Mouse (Mus musculus) Muller cell, postnatal 12 days (primary cell): Measurements from ENCODE around the gene Vps13d.

Source experiments
- DNase-seq: peaks from one replicate; pipeline ENCODE4 v3.0.0-alpha.2; 2015; ENCODE audit errors: inconsistent ontology term

The Vps13d gene

GRCm38 (mm10) chr4:145005943-145006545 is 188.8 kb downstream of the Vps13d start:
- no peak for DNase-seq

GRCm38 (mm10) chr4:145004176-145004575 is 190.6 kb downstream of the Vps13d start:
- DNase-seq: peak; percentile 78

GRCm38 (mm10) chr4:145002733-145003132 is 192.1 kb downstream of the Vps13d start:
- peak; percentile 54 for DNase-seq

GRCm38 (mm10) chr4:144999903-145000382 is 194.9 kb downstream of the Vps13d start:
- peak; percentile 98 for DNase-seq

DNA sequence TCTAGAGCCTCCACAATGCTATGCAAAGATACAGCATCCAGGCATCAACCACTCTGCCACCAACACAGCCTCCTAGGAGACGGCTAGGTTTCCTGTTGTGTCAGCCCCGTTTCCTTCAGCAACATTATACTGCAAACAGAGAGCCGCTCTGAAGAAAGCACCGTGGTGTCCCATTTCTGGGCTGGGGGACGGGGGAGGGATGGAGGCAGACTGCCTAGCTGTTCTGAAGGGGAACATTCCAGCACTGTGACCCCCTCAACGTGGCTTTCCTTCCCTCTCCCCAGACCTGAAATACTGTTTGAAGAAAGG is 195.3 kb downstream of the Vps13d start:
- DNase-seq: no peak

DNA sequence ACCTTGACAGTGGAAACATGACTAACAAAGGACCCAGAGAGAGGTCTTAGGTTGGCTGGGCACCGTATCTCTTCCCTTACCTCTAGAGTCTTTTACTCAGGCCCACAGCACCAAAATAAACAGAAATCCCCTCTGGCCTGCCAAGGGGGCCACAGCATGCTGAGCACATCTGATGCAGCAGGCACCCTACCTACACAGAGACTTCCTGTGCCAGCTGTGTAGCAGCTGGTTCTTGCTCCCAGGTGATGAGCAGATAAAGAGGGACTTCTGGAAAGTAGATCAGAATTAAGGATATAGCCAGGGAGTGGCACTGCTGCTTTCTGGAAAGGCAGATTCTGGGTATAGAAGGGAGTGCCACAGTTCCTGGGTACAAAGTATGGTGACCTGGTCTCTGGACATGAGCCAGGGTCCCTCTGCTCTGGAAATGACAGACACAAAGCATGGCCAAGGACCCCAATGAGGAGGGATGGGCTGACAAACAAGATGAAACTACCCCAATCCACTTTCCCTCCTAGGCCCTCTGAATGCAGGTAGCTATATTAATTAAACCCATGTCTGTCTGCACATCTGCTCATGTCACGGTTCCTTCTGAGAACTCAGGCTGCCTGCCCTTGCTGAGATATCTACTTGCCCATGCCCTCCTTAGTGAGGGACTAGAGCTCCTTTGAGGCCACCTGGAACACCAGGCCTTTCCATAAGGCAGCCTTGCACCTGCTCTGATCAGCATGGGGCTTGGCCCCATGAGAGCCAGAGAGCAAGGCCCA is 195.8 kb downstream of the Vps13d start:
- no peak for DNase-seq

DNA sequence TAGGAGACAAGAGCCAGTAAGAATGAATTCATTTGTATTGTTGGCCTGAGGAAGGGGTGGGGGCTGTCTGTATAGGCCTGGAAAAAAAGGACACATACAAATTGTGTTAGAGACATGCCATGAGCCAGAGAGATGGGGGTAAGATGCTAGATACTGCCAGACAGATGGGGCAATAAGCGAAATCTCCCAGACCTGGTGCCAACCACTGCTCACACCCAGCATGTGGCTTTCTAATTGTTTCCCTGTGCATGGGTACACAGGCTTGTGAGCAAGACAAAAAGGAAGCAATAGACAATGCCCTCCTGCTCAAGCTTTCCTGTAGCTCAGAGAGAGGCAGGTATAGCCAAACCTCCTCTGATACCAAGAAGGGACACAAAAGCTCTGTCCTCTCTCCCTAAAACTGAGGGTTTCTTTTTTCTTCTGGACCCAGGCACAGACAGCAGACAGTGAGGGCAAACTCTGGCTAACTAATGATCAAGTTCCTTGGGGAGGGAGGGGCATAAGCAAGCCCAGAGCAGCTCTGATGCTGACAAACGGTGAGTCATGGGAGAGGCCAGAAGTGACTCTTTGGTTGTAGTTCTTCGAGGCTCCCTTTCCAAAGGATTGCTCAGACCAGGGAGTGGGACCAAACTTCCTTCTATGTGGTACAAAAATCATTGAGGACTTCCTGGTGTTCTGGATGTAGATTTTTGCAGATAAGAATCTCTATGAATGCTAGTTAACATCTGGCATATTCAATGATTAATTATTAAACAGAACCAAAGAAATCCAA is 196.7 kb downstream of the Vps13d start:
- peak; percentile 82 for DNase-seq

DNA sequence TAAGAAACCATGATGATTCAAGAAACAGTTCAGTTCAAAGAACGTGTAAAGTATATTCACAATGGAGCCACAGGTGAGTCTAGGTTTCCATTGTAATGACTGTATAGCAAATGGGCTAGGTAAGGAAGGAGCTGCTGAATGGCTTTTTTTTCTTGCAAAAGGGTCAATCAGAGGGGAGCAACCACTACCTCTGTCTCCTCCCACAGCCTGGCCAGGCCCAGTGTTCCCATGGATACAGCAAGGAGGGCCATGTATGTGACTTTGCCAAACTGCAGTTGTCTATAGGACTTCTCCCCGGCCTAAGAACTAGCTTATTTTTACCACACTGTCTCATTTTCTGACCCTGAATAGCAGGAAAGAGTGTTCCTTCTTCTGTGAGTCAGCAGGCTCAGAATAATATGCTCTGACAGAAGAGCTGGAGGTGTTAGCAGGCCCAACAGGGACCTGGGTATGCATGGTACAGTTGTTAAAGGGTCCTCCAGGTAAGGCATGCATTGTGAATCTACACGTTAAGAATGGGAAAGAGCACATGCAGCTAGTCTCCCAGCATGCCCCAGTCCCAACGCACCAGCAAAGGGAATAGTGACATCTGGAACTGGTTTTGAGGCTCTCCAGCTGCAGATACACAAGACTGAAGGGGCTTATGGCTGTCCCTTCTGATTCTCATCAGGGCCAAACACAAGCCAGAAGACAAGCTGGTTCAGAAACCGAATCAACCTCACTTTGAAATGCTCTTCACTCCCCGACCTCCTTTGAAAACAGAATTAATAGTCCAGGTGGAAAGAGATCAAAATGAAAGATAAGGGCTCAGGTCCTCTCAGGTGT is 197.6 kb downstream of the Vps13d start:
- DNase-seq: no peak

- DNase-seq: no peak
Observed at GRCm38 (mm10) chr4:144995826-144996225, 199.0 kb downstream of the Vps13d start.

GRCm38 (mm10) chr4:144993047-144993917 is 201.5 kb downstream of the Vps13d start:
- peak; percentile 57 for DNase-seq

DNA sequence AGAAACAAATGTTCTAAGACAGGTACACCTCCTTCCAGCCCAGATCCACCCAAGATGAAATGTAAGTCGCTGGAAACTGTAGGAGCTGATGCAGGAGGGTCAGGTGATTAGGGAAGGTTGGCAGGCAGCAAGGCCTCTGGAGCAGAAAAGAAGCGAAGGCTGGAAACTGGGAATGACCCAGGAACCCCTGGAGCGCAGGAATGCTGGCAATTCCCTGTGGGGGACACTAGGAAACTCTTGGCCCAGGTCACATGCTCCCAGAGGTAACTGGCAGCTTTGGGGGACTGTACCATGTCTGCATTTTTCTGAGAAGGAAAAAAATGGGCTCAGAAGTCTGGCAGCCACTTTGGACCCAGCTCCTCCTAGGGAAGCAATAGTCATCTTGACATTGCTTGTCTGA is 202.4 kb downstream of the Vps13d start:
- DNase-seq: peak; percentile 77

- DNase-seq: peak; percentile 40
Observed at GRCm38 (mm10) chr4:144988443-144989206, 206.2 kb downstream of the Vps13d start.

DNA sequence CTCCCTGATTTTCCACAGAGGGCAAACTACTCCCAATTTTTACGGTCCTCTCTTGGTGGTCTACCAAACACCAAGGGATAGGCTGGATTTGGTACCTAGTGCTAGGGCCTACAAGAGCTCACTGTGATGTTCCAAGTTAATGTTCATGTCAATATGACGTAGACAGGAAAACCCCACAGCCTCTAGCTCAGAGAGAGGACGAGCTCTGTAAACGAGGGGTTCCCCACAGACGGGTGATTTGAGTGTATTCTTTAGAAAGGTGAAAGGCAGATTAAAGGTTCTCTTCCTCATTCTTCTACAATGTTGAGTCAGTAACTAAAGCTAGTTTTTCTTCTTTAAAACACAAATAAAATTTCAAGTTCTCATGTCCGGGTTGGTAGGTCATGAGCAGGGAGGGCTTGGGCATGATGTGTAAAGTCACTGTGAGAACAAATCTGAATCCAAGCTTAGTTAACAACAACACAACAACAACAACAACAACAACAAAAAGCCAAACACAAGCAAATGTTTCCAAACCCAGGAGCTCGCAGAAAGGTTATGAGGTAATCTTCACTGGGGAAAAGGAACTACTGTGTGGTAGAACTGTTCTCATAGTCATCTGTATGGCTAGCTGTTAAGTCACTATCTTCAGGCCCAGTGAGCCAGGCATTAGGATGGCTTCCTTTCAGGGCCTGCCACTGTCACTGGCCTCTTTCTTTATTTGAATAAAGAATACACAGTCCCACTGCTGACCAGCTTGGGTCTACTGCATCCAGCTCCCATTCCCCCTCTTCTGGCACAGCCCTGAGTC is 208.6 kb downstream of the Vps13d start:
- DNase-seq: no peak

DNA sequence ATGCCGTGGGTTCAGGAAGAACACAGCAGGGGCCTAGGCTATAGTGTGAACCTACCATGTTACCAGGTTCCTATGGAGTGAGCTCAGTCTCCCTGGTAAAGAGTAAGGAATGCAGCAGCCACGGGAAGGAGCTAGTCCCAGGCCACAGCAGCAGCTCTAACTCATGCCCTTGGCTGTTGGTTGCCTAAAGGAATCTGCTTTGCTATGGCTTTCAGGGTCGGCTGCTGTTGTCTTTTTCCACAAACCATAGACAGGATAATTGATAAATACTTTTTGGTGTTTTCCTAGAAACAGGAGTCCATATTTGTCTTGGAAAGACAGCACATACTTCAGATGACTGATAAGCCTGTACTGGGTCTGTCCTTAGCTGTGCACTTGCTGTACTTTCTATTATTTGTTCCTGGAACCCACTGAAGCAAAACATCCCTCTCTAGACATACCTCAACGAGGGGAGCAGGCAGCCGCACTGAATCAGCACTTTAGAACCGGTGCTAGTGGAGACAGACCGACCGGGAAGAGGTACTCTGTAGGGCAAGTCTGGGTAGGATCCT is 210.9 kb downstream of the Vps13d start:
- peak; percentile 29 for DNase-seq

GRCm38 (mm10) chr4:144983228-144983744 is 211.5 kb downstream of the Vps13d start:
- no peak for DNase-seq

GRCm38 (mm10) chr4:144980811-144981551 is 213.8 kb downstream of the Vps13d start:
- DNase-seq: peak; percentile 37

GRCm38 (mm10) chr4:144980110-144980509 is 214.7 kb downstream of the Vps13d start:
- DNase-seq: no peak

DNA sequence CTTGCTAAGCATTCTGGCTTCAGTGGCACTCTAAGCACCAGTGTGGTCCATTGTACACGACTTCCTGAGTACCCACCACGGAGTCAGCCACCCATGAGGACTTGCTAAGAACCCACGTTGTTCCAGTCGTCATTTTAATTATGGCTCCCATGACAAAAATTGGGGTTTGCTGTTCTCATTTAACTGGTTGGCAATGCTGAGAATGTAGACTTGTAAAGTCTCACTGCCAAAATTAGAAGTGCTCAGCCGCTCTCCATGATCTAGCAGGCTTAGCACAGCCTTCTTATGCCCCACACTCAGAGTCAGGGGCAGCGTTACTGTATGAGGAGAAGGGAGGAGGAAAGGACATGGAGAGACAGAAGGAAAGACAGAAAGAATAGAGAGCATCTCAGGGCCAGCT is 216.8 kb downstream of the Vps13d start:
- DNase-seq: no peak
